Mouse (Mus musculus) forebrain, postnatal 0 days (tissue): Measurements from ENCODE around the gene Auts2. TPM values are rescaled to one million over a fixed set of nuclear protein-coding genes. Genes with fewer than 3 reads are reported as not detected.
A peak's percentile ranks its signal among the peaks of the same experiment; 100 is the strongest.

Experiments
- ATAC-seq: fragments of 200-750 bp; cut with Nextera tagmentation; 2 replicates; pipeline ENCODE4 v1.8.0; 2017; ENCODE audit warnings: mild to moderate bottlenecking, moderate library complexity
- DNase-seq: peaks from one replicate; pipeline ENCODE4 v3.0.0-alpha.2; 2015
- H3K27ac ChIP-seq: fragments of 300-500 bp; sonication (generic); 2 replicates; pipeline ENCODE4 v1.5.1; 2014; ENCODE audit warnings: low read depth, mild to moderate bottlenecking, antibody characterized with exemption, low read length, moderate library complexity, mixed read lengths
- H3K27me3 ChIP-seq: fragments of 300-500 bp; sonication (generic); 2 replicates; pipeline ENCODE4 v1.6.1; 2014; ENCODE audit warnings: mild to moderate bottlenecking, low read length, mixed read lengths; ENCODE audit not compliant: insufficient read depth
- H3K36me3 ChIP-seq: fragments of 300-500 bp; sonication (generic); 2 replicates; pipeline ENCODE4 v1.6.1; 2014; ENCODE audit warnings: mild to moderate bottlenecking, moderate library complexity; ENCODE audit not compliant: insufficient read depth
- H3K4me1 ChIP-seq: fragments of 300-500 bp; sonication (generic); 2 replicates; pipeline ENCODE4 v1.6.1; 2014; ENCODE audit warnings: antibody characterized with exemption; ENCODE audit not compliant: insufficient read depth
- H3K4me2 ChIP-seq: fragments of 300-500 bp; sonication (generic); 2 replicates; pipeline ENCODE4 v1.6.1; 2014; ENCODE audit warnings: low read depth, mild to moderate bottlenecking, moderate library complexity
- H3K4me3 ChIP-seq: fragments of 300-500 bp; sonication (generic); 2 replicates; pipeline ENCODE4 v1.5.1; 2014; ENCODE audit warnings: low read depth, low read length, mixed read lengths
- H3K9ac ChIP-seq: fragments of 300-500 bp; sonication (generic); 2 replicates; pipeline ENCODE4 v1.6.1; 2014; ENCODE audit warnings: mild to moderate bottlenecking
- H3K9me3 ChIP-seq: fragments of 300-500 bp; sonication (generic); 2 replicates; pipeline ENCODE4 v1.6.1; 2016; ENCODE audit warnings: low read length
- CTCF ChIP-seq: sonication (generic); IDR thresholded peaks from 2 replicates; pipeline ENCODE4 v1.5.1; 2016; ENCODE audit warnings: antibody characterized with exemption, control low read depth, low read depth
- WGBS: fragments of 180-500 bp; shearing (Covaris S2); extraction: QIAGEN DNeasy Blood & Tissue Kit; methylation state at CpG from one replicate; pipeline ENCODE4 v1.1.7; 2014; 5-methylcytosine and 5-hydroxymethylcytosine counted together
- polyA plus RNA-seq: library from polyadenylated mRNA; unstranded; fragments of >200 nt; fragmentation: Nextera tagmentation; extraction: Ambion mirVana; gene quantifications from 2 replicates; pipeline ENCODE4 v1.2.1, GENCODE M21; 2015
- total RNA-seq: library from RNA; depleted of rRNA; stranded (reverse); fragments of >200 nt; gene quantifications from 2 replicates; pipeline ENCODE4 v1.2.3, GENCODE M21; 2014

Gene Auts2
- total and polyA plus RNA-seq, 2 experiments from 2014 or later = 40.9 to 66.2 TPM

DNA sequence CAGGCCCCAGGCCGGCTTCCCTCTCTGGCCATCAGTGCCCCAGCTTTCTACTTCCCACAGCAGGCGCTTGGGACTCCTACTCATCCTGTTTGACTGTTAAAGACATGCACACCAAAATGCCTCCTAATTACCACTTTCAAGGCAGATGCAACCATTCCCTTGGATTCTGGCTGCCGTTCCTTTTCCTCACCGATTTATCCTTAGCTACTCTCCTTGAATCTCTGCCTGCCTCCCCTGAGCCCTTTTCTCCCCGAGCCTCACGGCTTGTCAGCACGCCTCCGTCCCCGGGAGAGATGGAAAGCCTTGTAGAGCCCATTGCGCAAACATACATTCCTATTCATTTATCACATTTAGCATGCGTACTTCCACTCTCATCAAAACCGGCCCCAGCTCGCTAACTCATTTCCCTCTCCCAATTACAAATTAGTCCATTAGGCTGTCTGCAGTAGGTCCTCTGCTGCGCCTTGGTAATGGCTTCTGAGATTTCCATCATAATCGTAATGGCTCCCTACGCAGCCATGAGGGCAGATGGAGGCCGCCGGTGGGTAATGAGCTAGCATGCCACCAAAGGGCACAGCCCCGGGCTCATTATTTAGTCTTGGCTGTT, 825.7 kb downstream of the Auts2 start:
- Histone ChIP-seq H3K9me3 (no peaks in the 10 kb centered on the region), H3K4me1 (peaks cover 4% of the 10 kb centered on the region), H3K9ac (no peak overlapping the region), H3K27ac (no peak overlapping the region), H3K4me3 (no peak overlapping the region), H3K4me2 (no peak overlapping the region), H3K27me3 (no peaks in the 10 kb centered on the region), H3K36me3 (peaks cover 8% of the 10 kb centered on the region; the same call in 1 of the 2 replicates)
- 25% methylated on average over 19 of the region's 19 CpGs for whole genome bisulfite sequencing
- TF ChIP-seq CTCF = no peak
- DNase-seq (peak; percentile 35), ATAC-seq (peak; percentile 48)

DNA sequence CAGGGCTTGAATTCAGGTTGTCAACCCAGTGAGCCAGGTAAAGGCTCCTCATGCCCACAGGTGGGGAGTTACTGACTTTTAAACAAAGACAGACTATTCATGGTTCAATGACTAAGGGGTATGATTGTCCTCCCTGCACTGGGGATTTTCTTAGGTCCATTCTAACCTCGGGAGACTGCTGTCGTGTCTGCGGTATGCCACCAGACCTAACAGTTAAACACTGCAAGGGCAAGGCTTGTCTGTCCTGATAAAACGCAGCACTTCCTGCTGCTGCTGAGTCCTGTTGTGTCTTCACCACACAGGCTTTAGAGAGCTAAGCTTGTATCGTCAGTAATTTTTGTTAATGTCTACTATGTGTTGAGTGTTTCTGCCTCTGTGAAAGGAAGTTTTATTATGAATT, 828.2 kb downstream of the Auts2 start:
- Histone ChIP-seq H3K36me3 (peaks cover 8% of the 10 kb centered on the region; the same call in 1 of the 2 replicates), H3K4me2 (no peak overlapping the region), H3K27ac (no peak overlapping the region), H3K27me3 (no peaks in the 10 kb centered on the region), H3K9me3 (no peaks in the 10 kb centered on the region), H3K4me1 (peaks cover 4% of the 10 kb centered on the region), H3K9ac (no peak overlapping the region), H3K4me3 (no peak overlapping the region)
- WGBS = 88% methylated on average over 5 of the region's 5 CpGs
- DNase-seq (no peak), ATAC-seq (no peak)
- no peak for TF ChIP-seq CTCF

DNA sequence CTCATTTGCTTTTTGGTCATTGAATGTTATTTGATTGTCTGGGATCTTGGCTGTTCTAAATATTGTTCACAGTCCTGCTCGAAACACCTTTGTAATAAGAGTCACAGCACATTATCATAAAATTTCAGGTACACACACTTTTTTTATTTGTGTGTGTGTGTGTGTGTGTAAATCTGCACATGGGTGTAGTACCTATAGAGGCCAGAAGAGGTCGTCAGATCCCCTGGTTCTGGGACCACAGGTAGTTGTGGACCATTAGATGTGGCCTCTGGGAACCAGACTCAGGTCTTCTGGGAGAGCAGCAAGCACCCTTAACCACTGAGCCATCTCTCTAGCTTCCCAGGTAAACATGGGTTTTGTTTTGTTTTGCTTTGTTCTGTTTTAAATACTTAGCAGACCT, 830.7 kb downstream of the Auts2 start:
- H3K9ac ChIP-seq = no peak overlapping the region
- ATAC-seq (no peak), DNase-seq (no peak)
- WGBS = 90% methylated on average over 2 of the region's 2 CpGs
- H3K27ac ChIP-seq = no peak overlapping the region
- H3K4me2 ChIP-seq = no peak overlapping the region
- H3K27me3 ChIP-seq = no peaks in the 10 kb centered on the region
- no peaks in the 10 kb centered on the region for H3K9me3 ChIP-seq
- H3K4me3 ChIP-seq = no peak overlapping the region
- H3K36me3 ChIP-seq = peaks cover 8% of the 10 kb centered on the region; the same call in 1 of the 2 replicates
- H3K4me1 ChIP-seq = peaks cover 5% of the 10 kb centered on the region; the same call in 1 of the 2 replicates
- TF ChIP-seq CTCF = 0 out of 2 replicates have a peak, but pooled peaks have one; percentile 10

GRCm38 (mm10) chr5:131711474-131712129, 831.5 kb downstream of the Auts2 start:
- TF ChIP-seq CTCF = no peak
- Histone ChIP-seq H3K27ac (no peak overlapping the region), H3K36me3 (peaks cover 8% of the 10 kb centered on the region; the same call in 1 of the 2 replicates), H3K9me3 (no peaks in the 10 kb centered on the region), H3K9ac (no peak overlapping the region), H3K4me3 (no peak overlapping the region), H3K4me2 (no peak overlapping the region), H3K4me1 (peaks cover 10% of the 10 kb centered on the region; the same call in 1 of the 2 replicates), H3K27me3 (no peaks in the 10 kb centered on the region)
- ATAC-seq (no peak), DNase-seq (no peak)
- 52% methylated on average over 5 of the region's 5 CpGs for WGBS

- no peak for DNase-seq
- H3K9me3 ChIP-seq = no peaks in the 10 kb centered on the region
- no peak for ATAC-seq
- H3K27ac ChIP-seq = no peak overlapping the region
- no peaks in the 10 kb centered on the region for H3K27me3 ChIP-seq
- no peak overlapping the region for H3K4me2 ChIP-seq
- peaks cover 10% of the 10 kb centered on the region; the same call in 1 of the 2 replicates for H3K4me1 ChIP-seq
- TF ChIP-seq CTCF = no peak
- H3K36me3 ChIP-seq = peaks cover 6% of the 10 kb centered on the region; the same call in 1 of the 2 replicates
- no peak overlapping the region for H3K4me3 ChIP-seq
- no peak overlapping the region for H3K9ac ChIP-seq
- 66% methylated on average over 8 of the region's 8 CpGs for WGBS
Observed at GRCm38 (mm10) chr5:131710735-131711473, 832.2 kb downstream of the Auts2 start.

DNA sequence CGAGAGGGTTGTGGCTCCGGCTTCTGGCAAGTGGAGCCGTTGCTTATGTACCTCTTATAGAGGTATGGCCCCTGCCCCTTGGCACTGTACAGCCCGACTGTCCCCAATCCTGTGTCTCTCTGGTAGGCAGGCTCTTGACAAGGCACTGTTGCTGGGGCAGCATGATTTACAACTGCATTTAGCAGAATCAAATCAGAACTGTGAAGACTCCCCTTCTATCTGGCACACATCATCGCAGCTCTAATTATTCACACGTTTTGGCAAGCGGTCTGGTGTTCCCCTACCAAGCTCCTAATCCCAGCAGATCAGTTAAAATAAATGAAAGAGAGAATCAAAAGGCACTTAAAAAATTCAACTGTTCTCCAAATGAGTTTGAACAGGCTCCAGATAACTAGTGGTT, 835.7 kb downstream of the Auts2 start:
- 30% methylated on average over 7 of the region's 7 CpGs for WGBS
- no peaks in the 10 kb centered on the region for H3K36me3 ChIP-seq
- H3K27me3 ChIP-seq = no peaks in the 10 kb centered on the region
- H3K4me2 ChIP-seq = no peak overlapping the region
- ATAC-seq (peak; percentile 82), DNase-seq (peak; percentile 85)
- H3K27ac ChIP-seq = peak overlapping the region; percentile 45; the same call in 1 of the 2 replicates
- no peak for TF ChIP-seq CTCF
- H3K9me3 ChIP-seq = no peaks in the 10 kb centered on the region
- no peak overlapping the region for H3K9ac ChIP-seq
- no peak overlapping the region for H3K4me3 ChIP-seq
- peaks cover 10% of the 10 kb centered on the region; the same call in 1 of the 2 replicates for H3K4me1 ChIP-seq
